Mouse (Mus musculus): ENCODE results near the gene Dpysl5.

GRCm38 (mm10) chr5:30678722-30679296 is 32.6 kb upstream of the Dpysl5 start:
- no peak for TF ChIP-seq POLR2A (IDR thresholded peaks at IDR 0.05; ENCODE audit: control insufficient read depth, low read depth, low read length)
- TF ChIP-seq CTCF (IDR thresholded peaks at IDR 0.05; ENCODE audit: control insufficient read depth, insufficient read depth, insufficient replicate concordance, low read depth, low read length), result no peak
